Mouse (Mus musculus) left cerebral cortex, postnatal 25 days (tissue): ENCODE data around the gene Slco2a1. TPM values are rescaled to one million over a fixed set of nuclear protein-coding genes. Genes with fewer than 3 reads are reported as not detected.

Source experiments
- DNase-seq, 2 experiments: peaks; one replicate each; pipeline ENCODE4 v3.0.0; 2022; ENCODE audit warnings: low spot score in 2 of 2, mixed read lengths in 1 of 2
- intact Hi-C: fragments of 180-260 bp; cut with DNase I; formaldehyde crosslinking; loops from one replicate; pipeline ENCODE4 v1.15.1; 2025
- total RNA-seq, 2 experiments: library from RNA; stranded (reverse); gene quantifications; 2 replicates each; pipeline ENCODE4 v1.2.3; 2021

The Slco2a1 gene
- total RNA-seq, 2 experiments from 2014 or later = 1.3 TPM

GRCm38 (mm10) chr9:103145351-103145750 lies 156.8 kb downstream of the Slco2a1 start:
- no peak for DNase-seq
- intact Hi-C loops = no loop called here

Other genes with a start within 250 kb of the Slco2a1 start
- 10 to 100 TPM; 32.7 to 38.4 TPM for gene Ryk, start 153.8 kb upstream of the Slco2a1 start, total RNA-seq
- gene Rab6b, start 123.1 kb downstream of the Slco2a1 start, total RNA-seq = 100 to 1,000 TPM; 629 to 631 TPM
- 10 to 100 TPM; 18.7 to 19.1 TPM for gene Srprb, start 213.4 kb downstream of the Slco2a1 start, total RNA-seq
- gene Gm20425, start 241.6 kb downstream of the Slco2a1 start, total RNA-seq = 1 to 10 TPM; 7.9 to 9.6 TPM
- 100 to 1,000 TPM; 123 to 155 TPM for gene Trf, start 241.7 kb downstream of the Slco2a1 start, total RNA-seq